Mouse (Mus musculus) frontal cortex, adult (tissue): ENCODE results near the gene St3gal4.

Source experiments
- ATAC-seq: cut with Nextera tagmentation; 2 replicates; pipeline ENCODE4 v1.9.2; 2017; ENCODE audit warnings: mild to moderate bottlenecking, moderate library complexity, mixed read lengths; ENCODE audit not compliant: low TSS enrichment

St3gal4 gene

DNA sequence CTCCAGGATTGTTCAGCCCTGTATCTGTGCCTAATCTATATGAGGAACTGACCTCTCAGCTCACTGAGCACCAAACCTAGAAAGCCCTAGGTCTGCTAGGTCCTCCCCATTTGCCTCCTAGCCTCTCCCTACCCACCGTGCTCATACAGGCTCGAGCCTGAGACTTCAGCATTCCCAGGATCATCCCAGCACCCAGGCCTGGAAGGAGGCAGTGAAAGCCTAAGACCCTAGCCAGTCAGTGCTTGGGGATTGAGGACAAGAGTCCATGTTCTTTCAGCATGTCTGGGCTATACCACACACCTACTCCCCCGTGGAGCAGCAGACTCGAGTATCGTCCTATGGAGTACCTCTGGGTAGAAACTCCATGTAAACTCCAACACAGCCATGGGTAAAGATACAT is 11.7 kb downstream of the St3gal4 start:
- ATAC-seq = no peak

GRCm38 (mm10) chr9:35105884-35106880 is 12.9 kb downstream of the St3gal4 start:
- ATAC-seq = no peak; the same call in 1 of the 2 replicates

- no peak for ATAC-seq
These were observed 13.6 kb downstream of the St3gal4 start for GRCm38 (mm10) chr9:35105438-35105837.

GRCm38 (mm10) chr9:35104711-35105110 is 14.4 kb downstream of the St3gal4 start:
- no peak for ATAC-seq

- no peak for ATAC-seq
These were observed 20.3 kb downstream of the St3gal4 start for GRCm38 (mm10) chr9:35098762-35099161.

DNA sequence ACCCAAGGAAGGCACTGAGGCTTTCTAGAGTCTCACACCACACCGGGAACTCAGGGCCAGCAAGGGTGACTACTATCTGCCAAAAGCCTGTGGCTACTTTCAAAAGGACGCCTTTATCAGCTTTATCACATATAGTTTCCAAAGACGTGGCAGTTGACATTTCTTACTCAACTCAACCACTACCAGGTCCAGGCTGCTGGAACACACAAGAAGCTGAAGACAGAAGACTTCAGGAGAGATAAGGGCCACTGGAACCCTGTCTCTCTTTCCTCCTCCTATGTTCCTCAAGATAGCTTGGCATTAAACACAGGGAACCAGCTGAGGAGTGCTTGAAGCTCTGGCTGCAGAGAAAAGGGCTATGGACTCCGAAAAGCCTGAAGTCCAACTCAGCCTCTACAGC is 21.2 kb downstream of the St3gal4 start:
- ATAC-seq = no peak

GRCm38 (mm10) chr9:35095726-35096125 is 23.3 kb downstream of the St3gal4 start:
- ATAC-seq = no peak

DNA sequence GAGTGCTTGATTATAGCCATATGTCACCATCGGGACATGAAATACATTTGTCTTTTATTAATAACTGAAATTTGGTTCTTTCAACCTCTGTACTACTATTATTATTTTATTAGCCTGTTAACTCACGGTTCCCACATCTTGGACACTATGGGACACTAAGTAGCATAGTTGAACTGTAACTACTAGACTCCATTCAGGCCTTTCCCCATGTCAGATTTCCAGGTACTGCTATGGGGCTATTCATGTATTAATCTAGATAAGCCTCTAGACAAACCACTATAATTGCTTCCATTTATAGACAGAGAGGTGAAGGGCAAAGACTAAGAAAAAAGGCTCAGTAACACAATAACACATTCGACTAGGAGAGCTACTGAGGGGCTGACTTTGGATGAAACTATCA is 25.7 kb downstream of the St3gal4 start:
- ATAC-seq = no peak

DNA sequence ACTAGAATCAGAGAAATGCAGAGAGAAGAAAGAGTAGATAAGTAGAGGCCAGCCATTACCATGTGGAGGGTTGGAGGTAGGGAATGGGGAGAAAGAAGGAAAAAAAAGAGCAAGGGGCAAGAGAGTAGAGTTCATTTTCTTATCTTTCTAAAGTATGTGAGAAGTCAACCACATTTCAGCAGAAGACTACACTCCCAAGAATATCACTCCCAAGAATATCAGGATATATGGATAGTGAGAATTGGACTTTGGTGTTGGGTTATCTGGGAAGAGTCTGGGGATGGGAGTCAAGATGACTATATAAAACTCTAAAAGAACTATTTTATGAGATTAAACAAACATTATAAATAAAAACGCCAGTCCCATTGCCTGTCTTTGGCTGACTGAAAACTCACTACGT is 26.2 kb downstream of the St3gal4 start:
- ATAC-seq = no peak

- peak; percentile 73 for ATAC-seq
These were observed 57.6 kb downstream of the St3gal4 start for GRCm38 (mm10) chr9:35061446-35061845.

DNA sequence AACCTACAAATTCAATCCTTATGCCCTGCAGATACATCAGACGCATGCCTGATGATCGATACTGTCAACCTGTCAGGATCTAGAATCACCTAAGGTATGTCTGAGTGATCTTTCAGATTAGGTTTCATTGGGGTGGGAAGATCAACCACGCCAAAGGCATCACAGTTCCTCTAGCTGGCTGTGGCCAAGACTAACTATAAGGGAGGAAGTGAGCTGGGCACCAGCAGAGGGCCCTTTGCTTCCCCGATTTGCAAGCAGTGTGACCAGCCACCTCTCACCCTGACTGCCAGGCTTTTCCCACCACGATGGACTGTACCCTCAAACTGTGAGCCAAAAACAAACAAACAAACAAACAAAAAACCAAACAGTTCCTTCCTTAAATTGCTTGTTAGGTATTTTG is 59.2 kb downstream of the St3gal4 start:
- no peak for ATAC-seq

- ATAC-seq = no peak
These were observed 60.3 kb downstream of the St3gal4 start for GRCm38 (mm10) chr9:35058596-35059354.

DNA sequence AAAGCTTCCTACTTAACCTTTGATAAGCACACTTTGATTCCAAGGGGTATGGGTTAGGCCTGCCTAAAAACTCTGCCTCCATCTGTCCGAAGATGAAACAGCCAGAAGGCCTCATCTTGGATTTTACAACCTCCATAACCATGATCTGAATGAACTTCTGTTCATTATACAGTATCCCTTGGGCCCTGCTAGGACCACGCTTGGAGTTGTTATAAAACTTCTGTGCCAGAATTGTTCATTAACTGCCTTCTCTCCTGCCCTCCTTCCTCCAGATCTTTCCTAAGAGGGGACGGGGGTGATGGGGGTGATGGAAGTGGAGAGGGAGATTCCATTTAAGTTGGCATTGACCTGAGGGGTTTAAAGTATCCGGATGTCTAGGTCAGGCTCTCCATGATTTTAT is 60.9 kb downstream of the St3gal4 start:
- no peak for ATAC-seq

GRCm38 (mm10) chr9:35057631-35058030 is 61.4 kb downstream of the St3gal4 start:
- no peak for ATAC-seq

GRCm38 (mm10) chr9:35056611-35057010 is 62.5 kb downstream of the St3gal4 start:
- no peak for ATAC-seq

GRCm38 (mm10) chr9:35055528-35056330 is 63.3 kb downstream of the St3gal4 start:
- ATAC-seq = no peak

DNA sequence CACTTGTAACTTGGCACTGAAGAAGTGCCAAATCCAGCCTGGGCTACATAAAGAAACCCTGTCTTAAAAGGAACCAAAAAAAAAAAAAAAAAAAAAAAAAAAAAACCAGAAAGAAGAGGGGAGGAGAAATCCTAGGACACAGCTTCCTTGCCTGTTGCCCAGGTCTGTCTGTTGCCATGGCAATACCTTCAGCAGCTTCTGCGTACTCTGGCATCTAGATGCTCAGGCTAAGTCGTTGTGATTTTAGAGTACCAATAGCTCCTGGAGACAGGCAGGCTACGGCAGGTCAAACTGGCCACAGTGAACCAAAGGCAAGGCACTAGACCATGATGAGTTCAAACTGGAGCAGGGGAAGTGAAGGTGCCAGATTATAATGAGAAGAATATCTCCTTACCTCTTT is 65.4 kb downstream of the St3gal4 start:
- no peak for ATAC-seq

DNA sequence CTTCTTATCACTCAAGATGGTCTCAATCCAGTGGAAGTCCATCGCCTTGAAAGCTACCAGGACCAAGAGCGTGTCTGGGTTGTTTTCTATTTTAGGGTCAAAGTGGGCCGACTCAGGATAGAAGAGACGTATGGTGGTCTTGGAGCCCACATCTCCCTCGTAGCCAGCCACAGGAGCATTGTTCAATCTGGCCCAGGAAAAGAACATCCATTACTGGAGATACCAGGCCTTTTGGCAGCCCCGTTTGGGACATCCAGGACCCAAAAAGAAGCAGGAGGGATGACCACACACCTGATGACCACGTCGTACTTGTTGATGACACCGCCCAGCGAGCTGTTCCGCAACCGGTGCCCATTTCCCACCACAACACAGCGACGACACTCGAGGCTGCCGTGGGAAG is 66.0 kb downstream of the St3gal4 start:
- no peak for ATAC-seq

GRCm38 (mm10) chr9:35052671-35053070 is 66.4 kb downstream of the St3gal4 start:
- no peak for ATAC-seq

DNA sequence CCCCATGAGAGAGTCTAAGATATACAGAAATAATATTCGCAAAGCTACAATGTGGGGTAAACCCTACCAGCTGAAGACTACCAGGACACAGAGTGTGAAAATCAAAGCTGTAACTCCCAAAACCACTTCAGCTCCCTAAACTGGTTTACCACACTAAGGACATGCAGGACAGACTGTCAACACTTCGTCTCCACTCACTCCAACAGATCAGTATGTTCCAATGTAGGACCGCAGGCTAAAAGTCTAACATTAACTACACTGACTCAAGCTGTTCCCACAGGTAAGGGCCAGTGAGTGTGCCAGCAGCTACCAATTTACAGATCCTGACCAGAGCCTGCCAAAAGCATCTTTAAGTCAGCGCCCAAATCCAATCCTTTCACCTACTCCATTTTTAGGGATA is 67.4 kb downstream of the St3gal4 start:
- ATAC-seq = no peak

- ATAC-seq = no peak
These were observed 68.2 kb downstream of the St3gal4 start for GRCm38 (mm10) chr9:35050701-35051454.
